Mouse (Mus musculus) midbrain, postnatal 0 days (tissue): ENCODE data around the gene Dnm3. TPM values are rescaled to one million over a fixed set of nuclear protein-coding genes. Genes with fewer than 3 reads are reported as not detected.

Source experiments
- ATAC-seq: fragments of 200-750 bp; cut with Nextera tagmentation; 2 replicates; pipeline ENCODE4 v1.8.0; 2017; ENCODE audit warnings: moderate number of reproducible peaks, mild to moderate bottlenecking, moderate TSS enrichment, moderate library complexity; ENCODE audit not compliant: low FRiP score
- DNase-seq: peaks from one replicate; pipeline ENCODE4 v3.0.0-alpha.2; 2015; ENCODE audit warnings: low spot score
- H3K27ac ChIP-seq: fragments of 300-500 bp; sonication (generic); 2 replicates; pipeline ENCODE4 v1.5.1; 2014; ENCODE audit warnings: low read depth, mild to moderate bottlenecking, low read length, mixed read lengths
- H3K27me3 ChIP-seq: fragments of 300-500 bp; sonication (generic); 2 replicates; pipeline ENCODE4 v1.6.1; 2014; ENCODE audit warnings: low read length, control low read depth, mixed read lengths; ENCODE audit not compliant: insufficient read depth
- H3K36me3 ChIP-seq: fragments of 300-500 bp; sonication (generic); 2 replicates; pipeline ENCODE4 v1.6.1; 2014; ENCODE audit warnings: low read length, control low read depth, mixed read lengths; ENCODE audit not compliant: insufficient read depth
- H3K4me1 ChIP-seq: fragments of 300-500 bp; sonication (generic); 2 replicates; pipeline ENCODE4 v1.6.1; 2014; ENCODE audit warnings: mild to moderate bottlenecking, control low read depth, antibody characterized with exemption, low read length, mixed read lengths; ENCODE audit not compliant: insufficient read depth
- H3K4me2 ChIP-seq: fragments of 300-500 bp; sonication (generic); 2 replicates; pipeline ENCODE4 v1.6.1; 2014; ENCODE audit warnings: low read depth, mild to moderate bottlenecking, low read length, mixed read lengths; ENCODE audit not compliant: poor library complexity, severe bottlenecking
- H3K4me3 ChIP-seq: fragments of 300-500 bp; sonication (generic); 2 replicates; pipeline ENCODE4 v1.5.1; 2014; ENCODE audit warnings: low read depth, mild to moderate bottlenecking, low read length, moderate library complexity
- H3K9ac ChIP-seq: fragments of 300-500 bp; sonication (generic); replicated peaks from 2 replicates; pipeline ENCODE4 v1.6.1; 2014; ENCODE audit warnings: mild to moderate bottlenecking, low read length, moderate library complexity, mixed read lengths; ENCODE audit not compliant: poor library complexity, severe bottlenecking
- H3K9me3 ChIP-seq: fragments of 300-500 bp; sonication (generic); 2 replicates; pipeline ENCODE4 v1.6.1; 2016; ENCODE audit warnings: low read length, control low read depth
- CTCF ChIP-seq: IDR thresholded peaks from 2 replicates; pipeline ENCODE4 v1.5.1; 2016; ENCODE audit warnings: antibody characterized with exemption, mild to moderate bottlenecking
- WGBS: fragments of 180-500 bp; shearing (Covaris S2); extraction: QIAGEN DNeasy Blood & Tissue Kit; methylation state at CpG from one replicate; pipeline ENCODE4 v1.1.7; 2014; 5-methylcytosine and 5-hydroxymethylcytosine counted together
- polyA plus RNA-seq: library from polyadenylated mRNA; unstranded; fragments of >200 nt; fragmentation: Nextera tagmentation; extraction: Ambion mirVana; gene quantifications from 2 replicates; pipeline ENCODE4 v1.2.1, GENCODE M21; 2015
- total RNA-seq: library from RNA; depleted of rRNA; stranded (reverse); fragments of >200 nt; gene quantifications from 2 replicates; pipeline ENCODE4 v1.2.3, GENCODE M21; 2014

The Dnm3 gene
- total and polyA plus RNA-seq, 2 experiments from 2014 or later, result 67.0 to 88.5 TPM

DNA sequence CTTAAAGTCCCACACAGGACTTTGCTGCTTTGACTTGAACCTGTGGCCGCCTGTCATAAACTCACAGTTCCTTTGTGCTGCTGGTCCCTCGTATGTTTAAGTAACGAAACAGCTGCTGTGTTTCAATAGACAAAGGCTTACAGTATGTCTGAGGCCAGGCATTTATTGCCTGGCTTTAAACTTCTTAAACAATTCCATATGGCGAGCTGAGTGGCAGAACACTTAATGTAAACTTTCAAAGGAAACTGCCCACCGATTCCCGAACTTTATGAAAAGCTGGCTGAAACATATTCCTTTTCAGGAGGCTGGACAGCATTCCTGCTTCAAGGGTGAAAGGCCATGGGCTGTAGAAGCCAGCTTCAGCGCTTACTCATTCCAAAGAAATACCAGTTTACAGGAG lies 460.9 kb downstream of the Dnm3 start:
- H3K9ac ChIP-seq, result no peak overlapping the region
- ATAC-seq (no peak), DNase-seq (no peak)
- 64% methylated on average over 7 of the region's 7 CpGs for WGBS
- no peaks in the 10 kb centered on the region for H3K27me3 ChIP-seq
- no peaks in the 10 kb centered on the region for H3K36me3 ChIP-seq
- TF ChIP-seq CTCF, result no peak
- no peak overlapping the region for H3K4me2 ChIP-seq
- no peaks in the 10 kb centered on the region for H3K9me3 ChIP-seq
- no peak overlapping the region for H3K4me3 ChIP-seq
- H3K27ac ChIP-seq, result no peak overlapping the region
- H3K4me1 ChIP-seq, result no peaks in the 10 kb centered on the region

- no peaks in the 10 kb centered on the region for H3K27me3 ChIP-seq
- no peak overlapping the region for H3K27ac ChIP-seq
- H3K4me3 ChIP-seq, result no peak overlapping the region
- WGBS, result 72% methylated on average over 8 of the region's 8 CpGs
- H3K4me1 ChIP-seq, result no peaks in the 10 kb centered on the region
- no peak for TF ChIP-seq CTCF
- peaks cover 7% of the 10 kb centered on the region for H3K36me3 ChIP-seq
- no peak overlapping the region for H3K9ac ChIP-seq
- no peak overlapping the region for H3K4me2 ChIP-seq
- ATAC-seq (no peak), DNase-seq (no peak)
- H3K9me3 ChIP-seq, result no peaks in the 10 kb centered on the region
Measured at GRCm38 (mm10) chr1:162015247-162015862, 462.5 kb downstream of the Dnm3 start.

GRCm38 (mm10) chr1:162013561-162013960 lies 464.3 kb downstream of the Dnm3 start:
- no peak for DNase-seq
- peaks cover 10% of the 10 kb centered on the region for H3K36me3 ChIP-seq
- H3K4me1 ChIP-seq, result 0 out of 2 replicates have a peak, but pooled peaks cover 5% of the 10 kb centered on the region
- no peaks in the 10 kb centered on the region for H3K9me3 ChIP-seq
- no peak overlapping the region for H3K9ac ChIP-seq
- TF ChIP-seq CTCF, result no peak
- no peak overlapping the region for H3K4me2 ChIP-seq
- 87% methylated on average over 4 of the region's 4 CpGs for WGBS
- H3K27ac ChIP-seq, result no peak overlapping the region
- no peak for ATAC-seq
- H3K4me3 ChIP-seq, result no peak overlapping the region
- H3K27me3 ChIP-seq, result no peaks in the 10 kb centered on the region

DNA sequence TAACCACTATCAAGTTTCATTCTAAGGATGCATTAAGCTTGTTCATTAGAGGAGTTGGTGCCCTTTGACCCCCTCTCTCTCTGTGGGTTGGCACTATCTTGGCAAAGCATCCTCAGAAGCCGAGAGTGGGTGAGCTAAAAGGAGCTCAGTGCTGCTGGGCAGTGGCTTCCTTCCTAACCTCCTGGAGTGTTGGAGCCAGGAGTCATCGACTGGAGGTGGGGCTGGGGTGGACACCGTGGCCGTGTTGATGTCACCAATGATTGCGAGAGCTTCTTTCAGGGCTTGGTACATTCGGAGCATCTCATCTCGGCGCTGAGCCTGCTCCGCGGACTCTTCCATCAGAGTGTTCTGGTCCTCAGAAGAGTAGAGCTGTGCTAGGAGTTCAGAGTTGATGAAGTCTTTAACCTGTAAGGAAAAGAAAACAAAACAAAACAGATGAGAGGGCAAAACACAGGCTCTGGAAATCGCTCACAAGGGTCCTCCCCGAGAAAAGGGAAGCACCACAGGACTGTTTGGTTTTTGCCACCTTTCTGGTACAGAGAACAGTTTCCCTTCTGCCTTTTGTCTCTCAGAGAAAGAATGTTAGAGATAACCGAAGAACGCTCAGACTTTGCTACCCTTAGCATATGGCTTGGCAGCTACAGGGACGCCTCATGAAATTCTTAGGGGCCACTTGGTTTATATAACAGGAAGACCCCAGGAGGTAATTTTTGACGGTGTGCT lies 466.1 kb downstream of the Dnm3 start:
- H3K27me3 ChIP-seq, result no peaks in the 10 kb centered on the region
- H3K9ac ChIP-seq, result no peak overlapping the region
- no peak overlapping the region for H3K27ac ChIP-seq
- 81% methylated on average over 16 of the region's 16 CpGs for WGBS
- H3K4me1 ChIP-seq, result 0 out of 2 replicates have a peak, but pooled peaks cover 5% of the 10 kb centered on the region
- ATAC-seq (no peak), DNase-seq (no peak)
- TF ChIP-seq CTCF, result no peak
- no peak overlapping the region for H3K4me3 ChIP-seq
- no peak overlapping the region for H3K4me2 ChIP-seq
- H3K9me3 ChIP-seq, result no peaks in the 10 kb centered on the region
- H3K36me3 ChIP-seq, result peaks cover 10% of the 10 kb centered on the region

GRCm38 (mm10) chr1:162009086-162009485 lies 468.7 kb downstream of the Dnm3 start:
- Histone ChIP-seq H3K4me3 (no peak overlapping the region), H3K9ac (no peak overlapping the region), H3K27ac (no peak overlapping the region), H3K4me2 (no peak overlapping the region), H3K9me3 (no peaks in the 10 kb centered on the region), H3K27me3 (no peaks in the 10 kb centered on the region), H3K36me3 (peaks cover 10% of the 10 kb centered on the region), H3K4me1 (peaks cover 8% of the 10 kb centered on the region; the same call in 1 of the 2 replicates)
- no peak for TF ChIP-seq CTCF
- 52% methylated on average over 8 of the region's 8 CpGs for WGBS
- ATAC-seq (no peak), DNase-seq (no peak)

DNA sequence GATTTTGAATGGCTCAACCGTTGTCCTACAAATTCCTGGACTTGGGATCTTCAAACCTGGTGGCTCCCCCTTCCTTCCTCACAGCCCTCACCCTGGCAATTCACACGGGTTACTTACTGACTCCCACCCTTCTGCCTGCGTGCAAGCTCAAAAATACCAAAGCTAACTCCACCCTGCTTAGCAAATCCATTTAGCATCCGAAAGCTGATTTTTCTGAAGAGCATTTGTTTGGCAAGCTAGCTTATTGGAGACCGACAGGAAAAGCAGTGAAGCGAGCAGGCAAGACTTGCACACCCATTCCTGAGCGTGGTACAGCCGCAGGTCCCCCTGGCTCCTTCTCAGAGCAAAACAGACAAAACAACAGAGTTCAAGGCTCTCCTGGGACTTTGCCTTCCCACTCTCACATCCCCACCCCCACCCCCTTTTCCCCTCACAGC lies 469.2 kb downstream of the Dnm3 start:
- Histone ChIP-seq H3K27ac (0 out of 2 replicates have a peak overlapping the region, but pooled peaks have one; percentile 43), H3K9me3 (no peaks in the 10 kb centered on the region), H3K36me3 (peaks cover 10% of the 10 kb centered on the region), H3K4me1 (peaks cover 8% of the 10 kb centered on the region; the same call in 1 of the 2 replicates), H3K27me3 (no peaks in the 10 kb centered on the region), H3K4me3 (no peak overlapping the region), H3K9ac (no peak overlapping the region), H3K4me2 (no peak overlapping the region)
- WGBS, result 22% methylated on average over 8 of the region's 8 CpGs
- ATAC-seq, result peak; percentile 39; the same call in 1 of the 2 replicates
- no peak for DNase-seq
- TF ChIP-seq CTCF, result no peak
